Mouse (Mus musculus) cerebellum, adult 2 months (tissue): ENCODE data around the gene Pld1.

Experiments
- CTCF ChIP-seq: fragments of 200-500 bp; IDR thresholded peaks from 2 replicates; pipeline ENCODE4 v1.5.1; 2011; ENCODE audit warnings: low read depth, mild to moderate bottlenecking, control low read depth, low read length, moderate library complexity, borderline replicate concordance; ENCODE audit not compliant: insufficient read depth
- POLR2A ChIP-seq: fragments of 200-500 bp; IDR thresholded peaks from 2 replicates; pipeline ENCODE4 v1.6.1; 2011; ENCODE audit warnings: low read length, control low read depth, borderline replicate concordance; ENCODE audit not compliant: insufficient read depth

GRCm38 (mm10) chr3:27896318-27896892 lies 42.1 kb upstream of the Pld1 start, which contains the start of gene Tmem212:
- no peak for TF ChIP-seq CTCF
- TF ChIP-seq POLR2A, result no peak
